Mouse (Mus musculus) ES-Bruce4 (cell line): Measurements from ENCODE around the gene Sec22c. TPM values are rescaled to one million over a fixed set of nuclear protein-coding genes. Genes with fewer than 3 reads are reported as not detected.
A peak's percentile ranks its signal among the peaks of the same experiment; 100 is the strongest.

ENCODE experiments used
- H3K27ac ChIP-seq: 2 replicates; pipeline ENCODE4 v1.5.1; 2012; ENCODE audit warnings: low read length, inconsistent platforms; ENCODE audit not compliant: insufficient read depth
- H3K27me3 ChIP-seq: 2 replicates; pipeline ENCODE4 v1.6.1; 2012; ENCODE audit warnings: mild to moderate bottlenecking, low read length, inconsistent platforms; ENCODE audit not compliant: control insufficient read depth, poor library complexity, insufficient read depth, severe bottlenecking
- H3K36me3 ChIP-seq: 2 replicates; pipeline ENCODE4 v1.6.1; 2012; ENCODE audit warnings: inconsistent platforms, mild to moderate bottlenecking, low read length, moderate library complexity; ENCODE audit not compliant: control insufficient read depth, poor library complexity, insufficient read depth, severe bottlenecking
- H3K4me1 ChIP-seq: one replicate; pipeline ENCODE4 v1.8.1; 2011; ENCODE audit warnings: low read length; ENCODE audit not compliant: control insufficient read depth, insufficient read depth
- H3K4me3 ChIP-seq: 2 replicates; pipeline ENCODE4 v1.5.1; 2011; ENCODE audit warnings: low read depth, mild to moderate bottlenecking, low read length
- H3K9ac ChIP-seq: 2 replicates; pipeline ENCODE4 v1.6.1; 2012; ENCODE audit warnings: low read depth, mild to moderate bottlenecking, inconsistent platforms; ENCODE audit not compliant: poor library complexity, severe bottlenecking
- H3K9me3 ChIP-seq: replicated peaks from 2 replicates; pipeline ENCODE4 v1.6.1; 2012; ENCODE audit warnings: mild to moderate bottlenecking, low read length, inconsistent platforms; ENCODE audit not compliant: control insufficient read depth, poor library complexity, insufficient read depth, severe bottlenecking
- CTCF ChIP-seq: IDR thresholded peaks from one replicate; pipeline ENCODE4 v1.8.1; 2011; ENCODE audit warnings: low read depth, low read length
- EP300 ChIP-seq: IDR thresholded peaks from 2 replicates; pipeline ENCODE4 v1.6.1; 2011; ENCODE audit warnings: low read depth, low read length; ENCODE audit not compliant: insufficient read depth
- POLR2A ChIP-seq: IDR thresholded peaks from one replicate; pipeline ENCODE4 v1.8.1; 2011; ENCODE audit warnings: low read length; ENCODE audit not compliant: insufficient read depth
- polyA plus RNA-seq: library from polyadenylated mRNA; stranded (reverse); fragments of >200 nt; gene quantifications from 2 replicates; pipeline ENCODE4 v1.2.4, GENCODE M21; 2011; ENCODE audit warnings: low read depth; ENCODE audit not compliant: missing spikeins, insufficient read depth, insufficient read length

The Sec22c gene
- polyA plus RNA-seq, 1 experiment: 10.3 TPM

- H3K9ac ChIP-seq: peak overlapping the region; percentile 34; the same call in 1 of the 2 replicates
- peaks cover 3% of the 10 kb centered on the region; the same call in 1 of the 2 replicates for H3K27me3 ChIP-seq
- H3K4me3 ChIP-seq: peak overlapping the region; percentile 54
- H3K9me3 ChIP-seq: no peaks in the 10 kb centered on the region
- H3K27ac ChIP-seq: no peak overlapping the region
- H3K36me3 ChIP-seq: no peaks in the 10 kb centered on the region
- TF ChIP-seq CTCF (no peak), POLR2A (no peak), EP300 (no peak)
- H3K4me1 ChIP-seq: no peaks in the 10 kb centered on the region
Measured at GRCm38 (mm10) chr9:121641235-121641915, 63.9 kb downstream of the Sec22c start.

GRCm38 (mm10) chr9:121639790-121640189, 65.5 kb downstream of the Sec22c start:
- Histone ChIP-seq H3K36me3 (no peaks in the 10 kb centered on the region), H3K9ac (no peak overlapping the region), H3K4me1 (no peaks in the 10 kb centered on the region), H3K27ac (no peak overlapping the region), H3K9me3 (no peaks in the 10 kb centered on the region), H3K4me3 (no peak overlapping the region), H3K27me3 (peaks cover 3% of the 10 kb centered on the region; the same call in 1 of the 2 replicates)
- no peak for TF ChIP-seq POLR2A
- no peak for TF ChIP-seq EP300
- TF ChIP-seq CTCF: no peak

GRCm38 (mm10) chr9:121635835-121636576, 69.3 kb downstream of the Sec22c start:
- no peak overlapping the region for H3K4me3 ChIP-seq
- no peaks in the 10 kb centered on the region for H3K4me1 ChIP-seq
- H3K27ac ChIP-seq: no peak overlapping the region
- H3K9ac ChIP-seq: no peak overlapping the region
- no peaks in the 10 kb centered on the region for H3K36me3 ChIP-seq
- no peaks in the 10 kb centered on the region for H3K9me3 ChIP-seq
- no peaks in the 10 kb centered on the region; the same call in 1 of the 2 replicates for H3K27me3 ChIP-seq
- TF ChIP-seq EP300: no peak
- no peak for TF ChIP-seq POLR2A

- Histone ChIP-seq H3K9me3 (no peaks in the 10 kb centered on the region), H3K27me3 (no peaks in the 10 kb centered on the region), H3K4me3 (no peak overlapping the region), H3K27ac (no peak overlapping the region), H3K36me3 (no peaks in the 10 kb centered on the region), H3K4me1 (no peaks in the 10 kb centered on the region), H3K9ac (no peak overlapping the region)
- TF ChIP-seq EP300: no peak
Measured at GRCm38 (mm10) chr9:121633306-121633705, 72.0 kb downstream of the Sec22c start.

GRCm38 (mm10) chr9:121632891-121633290, 72.4 kb downstream of the Sec22c start:
- no peaks in the 10 kb centered on the region for H3K4me1 ChIP-seq
- TF ChIP-seq EP300: no peak
- no peak for TF ChIP-seq CTCF
- TF ChIP-seq POLR2A: no peak
- no peaks in the 10 kb centered on the region for H3K27me3 ChIP-seq
- no peak overlapping the region for H3K4me3 ChIP-seq
- no peak overlapping the region for H3K9ac ChIP-seq
- no peaks in the 10 kb centered on the region for H3K36me3 ChIP-seq
- no peak overlapping the region for H3K27ac ChIP-seq
- H3K9me3 ChIP-seq: no peaks in the 10 kb centered on the region

GRCm38 (mm10) chr9:121631946-121632345, 73.3 kb downstream of the Sec22c start:
- Histone ChIP-seq H3K27ac (no peak overlapping the region), H3K4me1 (no peaks in the 10 kb centered on the region), H3K36me3 (no peaks in the 10 kb centered on the region), H3K27me3 (no peaks in the 10 kb centered on the region), H3K4me3 (no peak overlapping the region), H3K9me3 (no peaks in the 10 kb centered on the region), H3K9ac (no peak overlapping the region)
- no peak for TF ChIP-seq POLR2A
- no peak for TF ChIP-seq EP300
- TF ChIP-seq CTCF: no peak
